Mouse (Mus musculus) fibroblast of lung, adult 2 months (primary cell): ENCODE measurements at regions not wholly inside any gene's neighbourhood (a gene's known extent, or its start where the extent isn't known, plus 50 kb on each side); places are given as distances from the start of the nearest gene placed in this dataset.

ENCODE experiments used
- DNase-seq: peaks from one replicate; pipeline ENCODE4 v3.0.0-alpha.2; 2011; ENCODE audit warnings: low read depth

DNA sequence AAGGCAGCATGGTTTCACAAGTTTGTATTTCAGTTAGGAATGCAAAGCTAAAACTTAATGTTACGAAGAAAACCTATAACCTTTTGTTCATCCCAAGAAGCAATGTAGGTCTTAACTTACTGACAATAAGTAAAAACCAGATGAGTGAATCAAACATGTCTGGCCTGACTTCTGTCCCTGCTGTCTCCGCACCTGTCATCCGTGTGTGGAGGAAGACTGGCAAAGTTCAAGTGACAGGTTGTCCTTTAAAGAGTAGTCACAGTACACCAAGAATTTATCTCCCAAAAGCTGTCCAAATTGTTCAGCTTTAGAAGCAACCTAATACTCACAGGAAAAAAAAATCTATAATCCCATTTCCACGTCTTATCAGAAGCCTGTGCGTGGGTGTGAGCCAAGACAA lies 146.3 kb upstream of the Gm10181 start:
- no peak for DNase-seq

DNA sequence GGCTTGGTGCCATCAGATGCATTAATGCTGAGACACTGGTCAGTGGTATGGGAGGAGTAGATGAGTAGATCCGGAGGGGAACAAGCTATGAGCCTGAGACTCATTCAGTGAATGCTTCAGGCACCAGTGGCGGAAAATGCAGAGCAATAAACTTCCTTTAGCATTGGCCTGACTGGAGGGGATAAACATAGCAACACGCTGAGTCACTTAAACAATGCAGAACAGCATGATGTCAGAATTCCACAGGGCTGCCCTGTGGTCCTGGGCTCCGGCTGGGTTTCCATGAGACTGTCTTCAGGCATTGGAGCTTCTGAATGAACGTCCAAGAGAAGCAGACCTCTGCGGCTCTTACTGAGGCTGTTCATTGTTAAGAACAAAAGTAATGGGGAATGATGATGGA lies 145.4 kb upstream of the Gm10181 start:
- DNase-seq, result peak; percentile 39

DNA sequence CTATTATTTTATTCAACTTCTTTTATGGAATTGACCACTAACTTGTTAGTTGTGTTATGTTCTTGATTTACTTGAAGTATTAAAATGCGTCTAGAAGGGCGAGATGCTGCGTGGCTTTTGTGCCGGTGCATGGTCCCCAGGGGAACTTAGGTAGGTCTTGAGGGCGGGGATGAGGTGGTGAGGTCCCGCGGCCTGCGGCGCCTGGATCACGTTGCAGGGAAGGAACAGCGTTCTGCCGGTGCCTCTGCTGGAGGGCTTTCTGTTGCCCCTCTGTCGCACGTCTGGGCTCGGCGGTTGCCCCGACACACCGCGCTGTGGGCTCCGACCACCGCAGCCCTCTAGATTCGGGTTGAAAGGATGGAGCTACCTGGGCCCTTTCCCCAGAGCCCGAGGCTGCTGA lies 136.7 kb upstream of the Gm10181 start:
- no peak for DNase-seq

DNA sequence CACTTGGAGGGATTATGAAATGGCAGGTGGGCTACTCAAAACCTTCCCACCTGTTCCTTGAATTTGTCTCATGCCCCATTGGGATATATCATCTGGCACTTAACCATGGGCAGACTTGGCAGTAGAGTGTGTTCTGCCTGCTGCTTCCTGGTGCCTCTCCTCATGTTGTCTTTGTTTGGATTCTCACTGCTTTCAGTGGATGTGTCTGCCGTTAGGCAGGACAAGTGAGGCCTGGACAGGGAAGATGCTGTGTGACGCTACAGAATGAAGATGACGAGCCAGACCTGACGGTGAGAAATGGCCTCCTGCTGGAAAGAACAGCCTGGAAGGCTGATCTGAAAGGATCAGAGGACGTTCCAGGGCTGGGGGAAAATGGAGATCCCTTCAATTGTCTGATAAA lies 133.6 kb upstream of the Gm10181 start:
- DNase-seq, result no peak

DNA sequence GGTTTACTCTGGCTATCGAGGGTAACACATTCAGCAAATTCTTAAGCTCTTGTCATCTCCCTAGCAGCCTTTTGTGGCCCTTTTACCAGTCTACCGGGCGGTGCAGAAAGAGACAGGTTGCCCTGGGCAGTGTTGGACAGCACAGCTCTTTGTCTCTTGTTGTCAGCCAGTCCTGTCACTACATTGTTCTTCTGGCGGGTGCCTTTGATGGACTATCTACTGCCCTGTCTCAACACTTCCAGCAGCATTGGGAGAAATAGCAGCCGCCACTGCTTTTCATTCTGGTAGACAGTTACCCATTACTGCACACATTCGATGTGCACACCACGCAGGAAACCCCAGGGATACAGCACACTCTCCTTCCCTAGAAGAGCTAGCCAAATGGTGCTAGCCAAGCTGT lies 132.7 kb upstream of the Gm10181 start:
- no peak for DNase-seq

DNA sequence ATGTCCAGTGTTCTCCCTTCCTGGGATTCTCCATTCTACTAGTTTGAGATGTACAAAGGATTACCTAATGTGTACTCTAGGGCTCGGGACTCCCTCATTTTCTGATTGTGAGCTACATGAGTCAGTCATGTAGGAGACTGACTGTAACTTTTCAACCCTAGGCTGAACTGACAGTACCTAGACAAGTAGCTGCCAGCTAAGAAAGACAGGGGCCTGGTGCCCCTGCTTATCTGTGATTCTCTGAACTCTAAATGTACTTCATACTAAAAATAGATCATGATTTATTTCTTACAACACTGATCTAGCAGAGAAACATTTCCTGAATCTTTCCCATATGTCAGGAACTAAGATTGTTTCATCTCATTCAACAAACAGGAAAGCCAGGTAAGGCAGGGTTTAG lies 125.9 kb upstream of the Gm10181 start:
- DNase-seq, result no peak

DNA sequence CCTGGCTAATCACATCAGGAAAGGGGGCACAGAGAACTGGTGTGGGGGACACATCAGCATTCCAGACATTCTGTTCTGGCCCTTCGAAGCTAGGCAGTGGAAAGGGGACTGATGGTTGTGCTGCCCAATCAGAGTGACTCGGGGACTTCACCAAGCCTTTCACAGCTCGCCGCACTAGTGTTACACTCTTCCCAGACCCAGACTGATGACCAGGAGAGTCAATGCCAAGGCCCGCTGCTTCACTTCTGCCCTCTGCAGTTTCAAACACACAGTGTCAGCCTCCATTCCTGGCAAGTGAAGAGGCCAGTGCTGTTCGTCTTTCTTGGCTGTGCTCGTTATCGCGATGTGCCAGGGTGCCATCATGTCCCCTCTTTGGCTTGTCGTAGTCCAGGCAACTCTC lies 121.7 kb upstream of the Gm10181 start:
- DNase-seq, result no peak

DNA sequence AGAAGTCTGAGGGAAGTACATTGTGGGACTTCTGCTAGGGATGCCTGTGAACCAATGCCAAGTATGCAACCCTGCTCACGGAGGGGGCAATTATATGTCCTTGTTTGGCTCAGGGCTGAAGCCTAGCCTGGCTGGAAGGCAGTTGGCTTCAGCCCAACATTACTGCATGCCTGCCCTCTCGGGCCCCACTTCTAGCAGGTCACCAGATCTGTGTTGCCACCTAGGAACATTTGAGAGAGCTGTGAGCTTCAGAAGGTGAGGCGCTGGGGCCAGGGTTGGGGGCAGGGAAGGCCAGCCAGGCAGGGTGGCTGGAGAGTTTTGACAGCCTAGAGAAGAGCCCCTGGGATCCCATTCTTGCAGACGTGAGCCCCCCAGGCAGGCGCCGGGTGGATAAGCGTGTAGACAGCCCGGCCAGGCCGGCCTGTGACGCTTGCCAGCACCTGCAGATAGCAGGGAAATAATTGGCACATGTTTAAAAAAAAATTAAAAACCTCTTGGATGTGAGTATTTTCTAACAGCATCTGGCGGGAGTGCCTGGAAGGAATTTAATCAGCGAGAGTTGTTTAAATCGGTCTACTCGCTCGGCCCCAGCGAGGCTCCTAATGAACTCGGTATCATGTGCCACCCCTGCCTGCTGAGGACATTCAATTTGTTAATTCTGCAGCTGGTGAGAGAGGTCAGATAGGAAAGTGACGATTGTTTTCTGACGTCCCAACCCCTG lies 115.0 kb upstream of the Gm10181 start:
- no peak for DNase-seq

DNA sequence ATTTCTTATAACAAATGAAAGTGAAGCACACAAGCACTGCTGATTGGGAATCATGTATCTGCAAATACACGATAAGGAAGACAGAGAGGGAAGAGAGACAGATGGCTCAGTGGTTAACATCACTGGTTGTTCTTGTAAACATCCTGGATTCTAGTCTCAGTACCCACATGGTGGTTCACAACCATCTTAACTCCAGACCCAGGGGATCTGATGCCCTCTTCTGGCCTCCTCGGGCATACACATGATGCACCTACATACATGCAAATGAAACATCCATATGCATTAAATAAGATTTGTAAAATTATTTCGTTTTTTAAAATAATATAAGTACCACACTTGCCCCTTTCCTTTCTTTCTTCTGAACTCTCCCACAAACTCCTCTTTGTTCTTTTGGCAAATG lies 106.4 kb upstream of the Gm10181 start:
- DNase-seq, result no peak

DNA sequence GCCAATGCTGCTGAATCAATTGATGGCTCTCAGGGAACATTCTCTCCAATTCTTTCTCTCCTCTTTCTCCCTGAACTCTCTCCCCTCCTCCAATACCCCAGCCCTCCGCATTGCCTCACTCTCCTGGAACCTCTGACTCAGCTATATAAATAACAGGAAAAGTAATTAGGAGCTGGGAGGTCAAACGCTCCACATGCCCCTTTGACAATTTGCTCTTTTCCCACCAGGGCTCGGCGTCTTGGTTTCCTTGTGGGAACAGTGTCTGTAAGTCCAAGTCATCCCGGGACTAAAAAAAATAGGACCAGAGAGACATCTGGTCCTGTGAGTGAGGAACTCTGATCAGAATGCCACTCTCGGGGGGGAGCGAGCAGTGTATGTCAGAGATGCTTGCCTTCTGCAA lies 94.7 kb upstream of the Gm10181 start:
- DNase-seq, result peak; percentile 17

DNA sequence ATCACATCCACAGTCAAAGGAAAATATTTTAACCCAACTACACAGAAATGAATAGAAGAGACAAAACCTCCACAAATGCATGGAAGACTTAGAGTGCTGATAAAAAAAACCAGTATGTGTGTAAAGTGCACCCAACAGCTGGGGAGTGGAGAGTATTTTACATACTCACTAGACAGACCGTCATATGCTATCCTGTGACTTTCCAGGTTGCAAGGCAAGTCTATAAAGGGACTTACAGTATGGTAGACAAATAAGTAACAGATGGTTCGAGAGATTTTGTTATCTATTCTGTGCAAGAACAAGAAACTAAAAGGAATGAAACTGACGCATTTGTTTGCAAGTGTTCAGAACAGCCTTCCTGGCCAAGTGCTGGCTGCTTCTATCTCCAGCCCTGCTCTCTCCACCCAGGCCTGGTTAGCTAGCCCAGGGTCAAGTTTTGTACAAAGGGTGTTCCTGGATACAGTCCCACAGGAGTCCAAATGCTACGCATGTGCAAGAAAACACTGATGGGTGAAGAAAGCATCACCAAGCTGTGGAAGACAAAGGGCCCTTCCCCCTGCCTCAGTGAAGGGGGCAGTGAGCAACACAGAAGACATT lies 68.0 kb upstream of the Gm10181 start:
- no peak for DNase-seq

DNA sequence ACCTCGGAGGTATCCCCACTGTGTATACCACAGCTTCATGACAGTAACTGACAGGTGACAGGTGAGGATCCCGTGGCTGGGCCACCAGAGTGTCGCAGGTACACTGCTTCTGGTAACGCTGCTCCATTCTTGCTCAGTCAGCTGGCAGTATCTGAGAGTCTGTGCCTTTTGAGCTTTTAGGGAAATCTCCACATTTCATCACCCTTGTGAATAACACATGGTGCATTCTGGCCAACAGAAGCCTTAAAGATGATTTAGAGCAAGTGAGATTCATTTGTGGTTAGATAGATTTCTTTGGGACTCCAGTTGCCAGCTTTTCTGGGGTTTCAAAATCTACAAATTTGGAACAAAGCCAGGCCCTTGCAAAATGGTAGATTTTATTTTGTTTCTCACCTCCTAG lies 66.8 kb upstream of the Gm10181 start:
- DNase-seq, result peak; percentile 30

DNA sequence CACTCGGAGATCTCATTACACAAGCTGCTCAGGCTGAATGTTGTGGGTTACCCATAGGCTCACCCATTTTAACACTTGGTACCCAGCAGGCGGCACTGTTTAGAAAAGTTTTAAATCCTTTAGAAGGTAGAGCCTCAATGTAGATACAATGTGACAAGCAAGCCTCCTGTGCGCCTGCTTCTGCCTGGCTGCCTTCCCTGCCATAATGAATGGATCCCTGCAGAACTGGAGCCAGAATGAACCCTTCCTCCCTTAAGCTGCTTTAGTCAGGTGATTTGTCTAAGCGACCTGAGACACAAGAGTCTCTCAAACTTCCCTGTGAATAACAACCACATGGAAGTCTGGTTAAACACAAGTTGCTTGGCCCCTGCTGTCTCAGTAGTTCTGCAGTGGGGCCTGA lies 64.7 kb upstream of the Gm10181 start:
- no peak for DNase-seq

DNA sequence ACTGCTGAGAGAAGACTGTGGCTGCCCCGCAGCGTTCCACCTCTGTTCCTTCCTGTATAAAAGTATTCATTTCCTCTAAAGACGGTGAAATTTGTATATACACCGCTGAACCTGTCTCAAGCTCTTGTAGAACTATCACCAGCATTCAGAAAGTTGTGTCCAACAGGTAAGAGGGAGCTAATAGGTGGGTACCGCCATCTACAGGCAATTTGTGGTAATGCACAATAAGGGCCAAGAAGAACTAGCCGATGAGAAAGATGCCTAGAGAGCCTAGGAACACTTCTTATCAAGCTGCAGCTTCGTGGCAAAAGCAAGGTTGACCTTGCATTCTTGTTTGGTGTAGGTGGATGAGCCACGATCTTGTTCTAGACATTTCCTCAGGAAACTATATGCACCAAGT lies 61.6 kb upstream of the Gm10181 start:
- peak; percentile 21 for DNase-seq

DNA sequence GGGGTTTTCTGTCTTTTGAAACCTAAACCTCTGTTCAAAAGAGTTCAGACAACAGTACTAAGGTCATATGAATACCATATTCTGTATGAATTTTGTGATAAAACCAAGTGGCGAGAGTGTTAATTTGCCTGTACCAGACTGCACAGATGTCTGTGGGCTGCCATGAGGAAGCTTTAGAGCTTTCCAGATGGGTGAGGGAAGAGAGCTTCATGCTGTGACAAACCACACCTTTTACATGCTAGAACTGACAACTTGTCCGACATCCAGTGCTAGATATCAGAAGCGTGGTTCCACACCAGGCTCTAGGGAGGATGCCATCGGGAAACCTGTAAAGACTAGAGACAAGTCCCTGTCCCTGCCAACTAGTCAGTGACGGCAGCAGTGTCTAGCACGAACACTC lies 60.9 kb upstream of the Gm10181 start:
- DNase-seq, result no peak

DNA sequence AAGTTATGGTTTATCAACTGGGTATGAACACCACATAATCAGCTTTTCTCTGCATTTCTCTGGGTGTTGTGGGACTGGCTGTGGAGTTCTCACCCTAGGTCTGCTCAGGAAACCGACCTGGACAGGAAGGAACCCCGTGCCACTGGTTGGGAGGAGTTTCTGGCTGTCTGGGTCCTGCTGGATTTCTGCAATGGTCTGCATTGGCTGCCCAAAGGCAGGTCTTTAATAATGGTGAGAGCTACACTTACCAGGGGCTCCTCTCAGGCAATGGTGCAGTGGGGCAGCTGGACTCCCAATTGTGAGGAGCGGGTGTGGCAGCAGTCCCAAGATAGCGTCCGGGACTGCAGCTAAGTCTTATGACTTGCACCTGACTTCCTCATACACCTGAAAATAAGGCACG lies 57.8 kb upstream of the Gm10181 start:
- no peak for DNase-seq
